ENCODE assay signal across 8 mouse cellular contexts in the genomic region with DNA sequence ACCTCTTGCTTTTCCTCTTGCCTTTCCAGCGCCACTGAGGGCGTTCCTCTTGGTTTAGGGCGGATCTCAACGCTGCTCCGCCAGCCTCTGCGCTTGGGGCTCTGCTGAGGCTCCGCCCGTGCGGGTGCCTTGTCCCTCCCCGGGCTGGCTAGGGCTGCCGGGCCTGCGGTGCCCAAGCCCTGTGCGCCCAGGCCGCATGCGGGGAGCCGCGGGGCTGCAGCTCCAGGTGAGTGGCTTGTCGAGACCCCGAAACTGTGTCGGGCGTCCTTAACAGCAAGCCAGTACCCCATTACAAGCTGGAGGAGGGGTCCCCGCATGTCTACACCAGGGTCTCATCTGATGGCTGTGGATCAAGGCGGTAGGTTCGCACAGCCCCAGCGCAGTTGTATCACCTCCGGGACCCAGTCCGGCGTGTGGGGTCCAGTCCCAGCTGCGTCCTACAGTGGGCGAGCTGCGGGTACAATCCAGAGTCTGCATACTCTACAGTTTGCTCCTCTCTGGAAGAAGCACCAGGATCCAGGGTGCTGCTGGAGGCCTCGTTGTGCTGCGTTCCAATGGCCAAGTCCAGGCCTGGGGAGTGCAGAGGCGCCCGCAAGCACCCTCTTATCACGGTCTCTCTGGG. TPM values are rescaled to one million over a fixed set of nuclear protein-coding genes. Genes with fewer than 3 reads are reported as not detected.
DNase-seq lines count a peak whose midpoint lies in the region; ATAC-seq and TF ChIP-seq lines count a peak whose summit lies in the region.

Arntl2 (plus strand) TSS at position 132 of the 622 bp plus-strand sequence.

- DNase-seq in heart, adult 2 months = peak; percentile 84 to 85
- DNase-seq in kidney, adult 18-20 months = peak; percentile 73
- DNase-seq in limb, embryonic 10.5 days (ENCODE audit: low spot score) = peak; percentile 86
- peak; percentile 94 for DNase-seq in midbrain, embryonic 11.5 days (ENCODE audit: low spot score, missing footprints)

- no peak for TF ChIP-seq EP300 in heart, adult 2 months (IDR thresholded peaks at IDR 0.05; ENCODE audit: insufficient read depth, low read depth, low read length)

- 0 out of 2 replicates have a peak, but pooled peaks have one; percentile 7 for TF ChIP-seq CTCF in heart, adult 2 months (IDR thresholded peaks at IDR 0.05)
- TF ChIP-seq CTCF in small intestine, adult 2 months (IDR thresholded peaks at IDR 0.05; ENCODE audit: extremely low read depth, insufficient read length, insufficient replicate concordance, low read depth, low read length) = no peak

- no peaks in the 10 kb centered on the region for H3K36me3 ChIP-seq in erythroblast, embryonic 14.5 days (ENCODE audit: control insufficient read depth)
- H3K36me3 ChIP-seq in embryonic facial prominence, embryonic 13.5 days = no peaks in the 10 kb centered on the region
- H3K36me3 ChIP-seq in heart, adult 2 months (ENCODE audit: control insufficient read depth, insufficient read depth, low read length) = no peaks in the 10 kb centered on the region
- H3K36me3 ChIP-seq in limb, embryonic 10.5 days = no peaks in the 10 kb centered on the region
- no peaks in the 10 kb centered on the region for H3K36me3 ChIP-seq in midbrain, embryonic 11.5 days (ENCODE audit: control insufficient read depth, insufficient read depth, low read length)
- H3K36me3 ChIP-seq in small intestine, adult 2 months (ENCODE audit: control insufficient read depth, insufficient read depth, low read length) = no peaks in the 10 kb centered on the region

- no peaks in the 10 kb centered on the region for H3K9me3 ChIP-seq in erythroblast, embryonic 14.5 days (ENCODE audit: control insufficient read depth, low read length)
- no peaks in the 10 kb centered on the region for H3K9me3 ChIP-seq in embryonic facial prominence, embryonic 13.5 days
- H3K9me3 ChIP-seq in limb, embryonic 10.5 days (replicated peaks) = no peaks in the 10 kb centered on the region
- H3K9me3 ChIP-seq in midbrain, embryonic 11.5 days (ENCODE audit: control insufficient read depth, low read length) = no peaks in the 10 kb centered on the region

- no peaks in the 10 kb centered on the region for H3K79me2 ChIP-seq in heart, adult 2 months (replicated peaks; ENCODE audit: control insufficient read depth, insufficient read depth, low read length)

- H3K4me1 ChIP-seq in erythroblast, embryonic 14.5 days (ENCODE audit: control insufficient read depth) = no peaks in the 10 kb centered on the region; the same call in 1 of the 2 replicates
- H3K4me1 ChIP-seq in embryonic facial prominence, embryonic 13.5 days = peaks cover 12% of the 10 kb centered on the region
- H3K4me1 ChIP-seq in heart, adult 2 months (ENCODE audit: control insufficient read depth, insufficient read depth, low read length) = no peaks in the 10 kb centered on the region; the same call in 1 of the 2 replicates
- peaks cover 22% of the 10 kb centered on the region for H3K4me1 ChIP-seq in limb, embryonic 10.5 days
- H3K4me1 ChIP-seq in midbrain, embryonic 11.5 days (ENCODE audit: control insufficient read depth, insufficient read depth, low read length) = peaks cover 6% of the 10 kb centered on the region
- H3K4me1 ChIP-seq in small intestine, adult 2 months (ENCODE audit: control insufficient read depth, insufficient read depth, insufficient read length, low read length) = peaks cover 15% of the 10 kb centered on the region

- intact Hi-C loops in heart, adult 2 months (cut with DNase I) = no loop called here

- H3K4me3 ChIP-seq in erythroblast, embryonic 14.5 days (replicated peaks) = peak within 1 kb of the TSS; percentile 3
- H3K4me3 ChIP-seq in embryonic facial prominence, embryonic 13.5 days = peak within 1 kb of the TSS; percentile 64
- H3K4me3 ChIP-seq in heart, adult 2 months = peak within 1 kb of the TSS; percentile 61
- peak within 1 kb of the TSS; percentile 63 for H3K4me3 ChIP-seq in limb, embryonic 10.5 days
- peak within 1 kb of the TSS; percentile 46 for H3K4me3 ChIP-seq in midbrain, embryonic 11.5 days (ENCODE audit: low read depth, low read length)
- H3K4me3 ChIP-seq in small intestine, adult 2 months (ENCODE audit: low read depth, low read length) = peak within 1 kb of the TSS; percentile 64

- no peak within 1 kb of the TSS for H3K27ac ChIP-seq in embryonic facial prominence, embryonic 13.5 days
- H3K27ac ChIP-seq in heart, adult 2 months = peak within 1 kb of the TSS; percentile 26; the same call in 1 of the 2 replicates
- peak within 1 kb of the TSS; percentile 84 for H3K27ac ChIP-seq in limb, embryonic 10.5 days
- H3K27ac ChIP-seq in midbrain, embryonic 11.5 days (ENCODE audit: low read depth, low read length) = no peak within 1 kb of the TSS
- no peak within 1 kb of the TSS for H3K27ac ChIP-seq in small intestine, adult 2 months (ENCODE audit: insufficient read depth, low read depth, low read length)

- no peak for ATAC-seq in erythroblast, adult 5-6 weeks (replicated peaks; ENCODE audit: low FRiP score, poor library complexity, severe bottlenecking)
- ATAC-seq in embryonic facial prominence, embryonic 13.5 days (ENCODE audit: insufficient number of reproducible peaks, insufficient read depth, low FRiP score, low TSS enrichment, low read depth) = peak; percentile 94
- peak; percentile 94 for ATAC-seq in midbrain, embryonic 11.5 days (ENCODE audit: low FRiP score)

- H3K9ac ChIP-seq in embryonic facial prominence, embryonic 13.5 days = peak within 1 kb of the TSS; percentile 82
- peak within 1 kb of the TSS; percentile 82 for H3K9ac ChIP-seq in heart, adult 2 months (ENCODE audit: low read depth, low read length)
- H3K9ac ChIP-seq in midbrain, embryonic 11.5 days (ENCODE audit: low read length) = peak within 1 kb of the TSS; percentile 62

- peaks cover 26% of the 10 kb centered on the region for H3K27me3 ChIP-seq in erythroblast, embryonic 14.5 days (ENCODE audit: control insufficient read depth)
- peaks cover 13% of the 10 kb centered on the region for H3K27me3 ChIP-seq in embryonic facial prominence, embryonic 13.5 days
- no peaks in the 10 kb centered on the region for H3K27me3 ChIP-seq in heart, adult 2 months (ENCODE audit: control insufficient read depth, insufficient read depth, low read length)
- H3K27me3 ChIP-seq in limb, embryonic 10.5 days (ENCODE audit: low read depth, poor library complexity, severe bottlenecking) = peaks cover 23% of the 10 kb centered on the region
- peaks cover 2% of the 10 kb centered on the region; the same call in 1 of the 2 replicates for H3K27me3 ChIP-seq in midbrain, embryonic 11.5 days (ENCODE audit: control insufficient read depth, insufficient read depth, low read length)
- H3K27me3 ChIP-seq in small intestine, adult 2 months (ENCODE audit: control insufficient read depth, insufficient read depth, low read length) = no peaks in the 10 kb centered on the region

- H3K4me2 ChIP-seq in embryonic facial prominence, embryonic 13.5 days = peak within 1 kb of the TSS; percentile 73
- peak within 1 kb of the TSS; percentile 83 for H3K4me2 ChIP-seq in midbrain, embryonic 11.5 days

- under 1% methylated on average over 36 of the region's 36 CpGs for WGBS in embryonic facial prominence, embryonic 13.5 days
- WGBS in heart, adult 2 months = 1% methylated on average over 36 of the region's 36 CpGs
- under 1% methylated on average over 36 of the region's 36 CpGs for WGBS in limb, embryonic 10.5 days
- 2% methylated on average over 36 of the region's 36 CpGs for WGBS in midbrain, embryonic 11.5 days
- under 1% methylated on average over 36 of the region's 36 CpGs for WGBS in small intestine, adult 2 months

- TF ChIP-seq POLR2A in heart, adult 2 months (IDR thresholded peaks at IDR 0.05; ENCODE audit: insufficient read depth, low read depth, low read length) = peak; percentile 75
- TF ChIP-seq POLR2A in small intestine, adult 2 months (IDR thresholded peaks at IDR 0.05; ENCODE audit: low read depth, low read length) = 0 out of 2 replicates have a peak, but pooled peaks have one; percentile 30

RNA-seq across cellular contexts. Expression of gene Arntl2, which starts in this region (rescaled TPM):
- not detected in 2 replicates for polyA plus RNA-seq in erythroblast, embryonic 14.5 days (2012)
- total RNA-seq in erythroblast, adult 5-6 weeks (2015; ENCODE audit: low replicate concordance) = not detected in 2 replicates
- not detected in 2 replicates for total RNA-seq in erythroblast, adult 5-6 weeks (2017; ENCODE audit: low replicate concordance)
- polyA plus RNA-seq in embryonic facial prominence, embryonic 13.5 days (2015; fragmentation: Nextera tagmentation; extraction: Ambion mirVana) = 8.2 and 11.6 TPM in 2 replicates
- 1 to 10 TPM in 1 of 2 experiments, under 1 TPM in 1; 0.86 to 1.5 TPM for total RNA-seq in heart, adult 2 months (2021)
- polyA plus RNA-seq in heart, adult 2 months (2012; rRNA removed) = 1.6 and 2.6 TPM in 2 replicates
- 1.8 and 4.6 TPM in 2 replicates for polyA plus RNA-seq in limb, embryonic 10.5 days (2016; fragmentation: Nextera tagmentation; extraction: Ambion mirVana)
- 1.4 and 1.5 TPM in 2 replicates for polyA plus RNA-seq in midbrain, embryonic 11.5 days (2014; fragmentation: Nextera tagmentation; extraction: Ambion mirVana)
- polyA plus RNA-seq in small intestine, adult 2 months (2012; rRNA removed) = 0.65 and 0.89 TPM in 2 replicates

Comparison
In these comparisons a context has a peak if more than half of its experiments do, and no peak if none do; other contexts are left out.
1. H3K4me3 ChIP-seq: peak in every context shown above with its lines; median percentile 64 in embryonic facial prominence, embryonic 13.5 days; 64 in small intestine, adult 2 months; 63 in limb, embryonic 10.5 days; 61 in heart, adult 2 months; 46 in midbrain, embryonic 11.5 days; 3 in erythroblast, embryonic 14.5 days.
2. H3K27ac ChIP-seq: peak in heart, adult 2 months (single experiment) and limb, embryonic 10.5 days (single experiment); none in embryonic facial prominence, embryonic 13.5 days (single experiment), midbrain, embryonic 11.5 days (single experiment) and small intestine, adult 2 months (single experiment).
3. Peak in every context shown above with its lines, with median percentiles within 50 percentile points of each other: H3K9ac ChIP-seq and DNase-seq.